Mouse (Mus musculus) layer of hippocampus, postnatal 10 days (tissue): ENCODE measurements around the gene Zfp414. TPM values are rescaled to one million over a fixed set of nuclear protein-coding genes. Genes with fewer than 3 reads are reported as not detected.

Experiments
- DNase-seq, 2 experiments: peaks; one replicate each; pipeline ENCODE4 v3.0.0; 2021; ENCODE audit warnings: low spot score in 2 of 2
- total RNA-seq, 2 experiments: library from RNA; stranded (reverse); gene quantifications; 2 replicates each; pipeline ENCODE4 v1.2.3; 2021

Zfp414 gene
- total RNA-seq, 2 experiments from 2014 or later, result 48.0 to 53.1 TPM

DNA sequence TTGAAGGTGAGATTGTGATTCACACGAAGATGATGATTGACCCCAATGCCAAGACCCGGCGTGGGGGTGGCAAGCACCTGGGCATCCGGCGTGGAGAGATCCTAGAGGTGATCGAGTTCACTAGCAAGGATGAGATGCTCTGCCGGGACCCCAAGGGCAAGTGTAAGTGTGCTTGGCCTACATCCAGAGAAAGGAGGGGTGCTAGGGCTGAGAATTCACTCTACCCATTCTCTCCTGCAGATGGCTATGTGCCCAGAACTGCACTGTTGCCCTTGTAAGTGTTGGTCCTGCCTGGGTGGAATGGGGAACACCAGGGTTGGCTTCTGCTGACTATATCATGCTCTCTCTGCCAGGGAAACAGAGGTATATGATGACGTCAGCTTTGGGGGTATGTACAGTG is 16.2 kb downstream of the Zfp414 start:
- DNase-seq, result no peak

DNA sequence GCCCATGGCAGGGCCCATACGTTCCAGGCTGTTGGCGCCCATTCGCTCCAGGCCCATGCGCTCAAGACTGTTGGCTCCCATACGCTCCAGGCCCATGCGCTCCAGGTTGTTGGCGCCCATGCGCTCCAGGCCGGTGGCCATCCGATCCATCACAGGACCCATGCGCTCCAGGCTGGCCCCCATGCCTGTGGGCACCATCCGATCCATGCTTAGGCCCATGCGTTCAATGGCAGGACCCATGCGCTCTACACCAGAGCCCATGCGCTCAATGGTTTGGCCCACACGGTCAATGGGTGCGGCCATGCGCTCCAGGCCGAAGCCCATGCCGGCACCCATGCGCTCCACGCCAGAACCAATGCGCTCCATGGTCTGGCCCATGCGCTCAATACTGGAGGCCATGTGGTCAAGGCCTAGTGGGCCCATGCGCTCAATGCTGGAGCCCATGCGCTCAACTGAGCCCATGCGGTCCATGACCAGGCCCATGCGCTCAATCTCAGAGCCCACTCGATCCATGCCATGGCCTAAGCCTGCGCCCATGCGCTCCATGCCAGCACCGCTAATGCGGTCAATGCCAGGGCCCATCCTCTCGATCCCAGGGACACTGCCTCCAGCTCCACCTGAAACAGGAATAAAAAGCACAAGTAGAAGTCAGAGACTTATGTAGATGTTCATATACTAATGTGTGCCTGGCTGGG is 21.0 kb downstream of the Zfp414 start:
- DNase-seq, result no peak

DNA sequence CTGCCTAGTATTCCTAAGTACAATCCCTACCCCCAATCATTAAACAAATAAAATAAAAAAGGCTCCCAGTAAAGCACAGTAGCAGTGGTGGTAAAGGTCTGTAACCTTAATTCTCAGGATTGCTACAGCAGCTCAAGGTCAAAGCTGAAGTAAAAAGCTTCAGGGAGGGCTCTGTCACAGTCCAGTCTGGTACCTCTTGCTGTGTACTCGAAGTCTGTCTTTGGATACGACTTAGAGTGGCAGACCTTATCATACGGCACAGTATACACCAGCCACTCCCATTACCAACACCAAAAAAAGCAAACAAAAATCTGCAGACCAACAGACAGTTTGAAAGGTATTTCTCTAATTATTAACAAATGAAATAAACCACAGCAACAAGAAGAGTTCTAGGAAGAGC is 37.9 kb downstream of the Zfp414 start:
- no peak for DNase-seq

DNA sequence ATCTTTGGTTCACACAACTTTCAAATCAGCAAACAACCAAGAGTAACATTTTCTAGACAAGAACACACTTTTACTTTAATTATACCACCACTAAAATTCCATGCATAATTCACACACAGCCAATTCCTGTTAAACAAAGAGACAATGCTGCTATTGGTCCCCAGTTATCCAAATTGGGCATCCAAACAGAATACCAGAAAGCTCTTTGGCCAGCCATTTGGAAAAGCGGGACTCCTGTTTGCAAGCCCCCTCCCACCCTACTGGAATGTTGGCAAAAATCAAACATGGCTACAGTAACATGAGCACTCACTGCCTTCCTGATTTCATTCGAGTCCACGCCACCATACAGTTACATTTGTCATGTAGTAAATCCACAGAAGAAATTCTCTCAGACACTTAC is 40.8 kb downstream of the Zfp414 start:
- DNase-seq, result no peak

DNA sequence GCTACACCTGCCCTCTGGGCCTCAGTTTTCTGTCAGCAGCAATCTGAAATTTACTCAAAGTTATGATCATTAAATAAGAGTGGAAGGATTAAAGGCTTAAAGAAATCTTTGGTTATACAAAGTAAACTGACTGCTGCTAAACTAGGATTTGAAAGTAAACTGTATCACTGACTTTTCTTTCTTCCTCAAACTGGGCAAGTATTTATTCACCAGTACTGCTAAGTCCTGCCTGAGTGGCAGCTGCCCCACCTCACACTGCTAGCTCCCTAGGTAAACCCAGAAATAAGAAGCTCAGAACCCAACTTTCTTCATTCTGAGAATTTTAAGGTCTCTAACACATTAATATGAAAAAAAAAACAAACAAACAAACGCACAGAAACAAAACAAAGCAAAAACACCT is 44.9 kb downstream of the Zfp414 start:
- no peak for DNase-seq

DNA sequence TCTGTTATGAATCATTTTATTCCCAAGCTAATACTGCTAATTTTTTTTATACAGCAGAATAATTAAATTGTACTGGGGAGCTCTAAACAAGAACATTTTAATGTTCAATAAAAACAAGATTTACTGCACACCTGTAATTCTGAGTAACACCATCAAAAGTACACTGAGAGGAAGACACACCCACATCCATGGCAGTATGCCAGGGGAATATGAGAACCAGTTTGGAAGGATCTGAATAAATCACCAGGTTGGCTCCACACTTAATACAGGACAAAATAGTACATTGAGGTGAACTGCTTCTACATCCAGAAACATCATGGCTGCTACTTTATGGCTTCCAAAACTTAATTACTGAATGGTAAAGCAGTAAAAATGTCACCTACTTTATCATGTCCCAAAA is 46.6 kb downstream of the Zfp414 start:
- DNase-seq, result no peak

DNA sequence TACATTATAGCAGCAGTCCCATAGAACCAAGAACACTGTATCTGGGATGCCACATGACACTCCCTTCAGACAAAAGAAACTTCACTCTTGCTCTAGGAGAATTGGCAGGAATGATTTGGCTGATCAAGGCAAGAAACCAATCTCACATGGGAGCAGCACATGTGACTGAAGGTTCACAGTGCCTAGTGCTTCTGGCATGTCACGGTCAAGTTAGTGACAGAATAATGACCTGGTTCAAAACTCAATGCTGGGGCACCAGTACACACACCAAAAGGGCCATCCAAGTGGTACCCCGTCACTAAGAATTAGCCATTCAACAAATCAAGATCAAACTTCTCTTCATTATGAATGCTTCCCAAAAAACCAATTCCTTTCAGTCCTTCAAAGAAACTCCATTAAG is 47.2 kb downstream of the Zfp414 start:
- no peak for DNase-seq

DNA sequence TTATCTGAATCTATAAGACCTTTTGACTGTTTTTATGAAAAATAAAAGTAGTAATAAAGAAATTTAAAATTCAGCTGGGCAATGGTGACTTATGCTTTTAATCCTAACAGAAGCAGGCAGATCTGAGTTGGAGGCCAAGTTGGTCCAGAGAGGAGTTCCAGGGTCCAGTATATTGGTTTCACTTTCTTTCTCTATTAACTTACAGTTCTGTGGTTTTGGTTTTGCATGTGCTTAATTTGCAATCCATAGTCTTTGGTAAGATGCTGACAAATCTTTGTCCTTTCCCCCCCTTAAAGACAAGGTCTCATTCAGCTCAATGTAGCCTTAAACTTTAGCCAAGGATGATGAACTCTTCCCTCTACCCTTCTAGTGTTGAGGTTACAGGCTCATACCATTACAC is 49.9 kb downstream of the Zfp414 start:
- no peak for DNase-seq

Other genes with a start within 250 kb of the Zfp414 start
- 10 to 100 TPM in 1 of 2 experiments, 1 to 10 TPM in 1; 9.2 to 11.7 TPM for gene Zfp101, start 234.4 kb upstream of the Zfp414 start, total RNA-seq
- gene Actl9, start 196.2 kb upstream of the Zfp414 start, total RNA-seq, result under 1 TPM in 1 of 2 experiments, not detected in 1; 0.43 TPM
- 10 to 100 TPM; 37.2 to 37.5 TPM for gene Adamts10, start 104.9 kb upstream of the Zfp414 start, total RNA-seq
- 1 to 10 TPM; 1.5 to 1.6 TPM for gene Myo1f, start 73.4 kb upstream of the Zfp414 start, total RNA-seq
- under 1 TPM in 1 of 2 experiments, not detected in 1; 0.27 TPM for gene Pram1, start 9.0 kb downstream of the Zfp414 start, total RNA-seq
- 100 to 1,000 TPM; 138 to 167 TPM for gene Hnrnpm, start 57.8 kb downstream of the Zfp414 start, total RNA-seq
- 10 to 100 TPM; 74.1 to 76.0 TPM for gene March2, start 89.6 kb downstream of the Zfp414 start, total RNA-seq
- gene Rab11b, start 131.4 kb downstream of the Zfp414 start, total RNA-seq, result 100 to 1,000 TPM; 252 to 307 TPM
- gene Angptl4, start 152.7 kb downstream of the Zfp414 start, total RNA-seq, result 1 to 10 TPM; 6.9 to 9.5 TPM
- 10 to 100 TPM; 38.0 to 51.2 TPM for gene Kank3, start 181.4 kb downstream of the Zfp414 start, total RNA-seq
- gene Rps28, start 195.5 kb downstream of the Zfp414 start, total RNA-seq, result 100 to 1,000 TPM; 919 to 984 TPM
- 100 to 1,000 TPM; 244 to 245 TPM for gene Ndufa7, start 195.5 kb downstream of the Zfp414 start, total RNA-seq
- gene Cd320, start 214.0 kb downstream of the Zfp414 start, total RNA-seq, result 10 to 100 TPM; 25.1 to 27.1 TPM
- gene Gm7029, start 244.7 kb downstream of the Zfp414 start, total RNA-seq, result not detected